Mouse (Mus musculus): ENCODE results near the gene Xpc. TPM values are rescaled to one million over a fixed set of nuclear protein-coding genes. Genes with fewer than 3 reads are reported as not detected.

Xpc gene
- polyA plus RNA-seq, 1 experiment from 2014 or later = 14.9 TPM

DNA sequence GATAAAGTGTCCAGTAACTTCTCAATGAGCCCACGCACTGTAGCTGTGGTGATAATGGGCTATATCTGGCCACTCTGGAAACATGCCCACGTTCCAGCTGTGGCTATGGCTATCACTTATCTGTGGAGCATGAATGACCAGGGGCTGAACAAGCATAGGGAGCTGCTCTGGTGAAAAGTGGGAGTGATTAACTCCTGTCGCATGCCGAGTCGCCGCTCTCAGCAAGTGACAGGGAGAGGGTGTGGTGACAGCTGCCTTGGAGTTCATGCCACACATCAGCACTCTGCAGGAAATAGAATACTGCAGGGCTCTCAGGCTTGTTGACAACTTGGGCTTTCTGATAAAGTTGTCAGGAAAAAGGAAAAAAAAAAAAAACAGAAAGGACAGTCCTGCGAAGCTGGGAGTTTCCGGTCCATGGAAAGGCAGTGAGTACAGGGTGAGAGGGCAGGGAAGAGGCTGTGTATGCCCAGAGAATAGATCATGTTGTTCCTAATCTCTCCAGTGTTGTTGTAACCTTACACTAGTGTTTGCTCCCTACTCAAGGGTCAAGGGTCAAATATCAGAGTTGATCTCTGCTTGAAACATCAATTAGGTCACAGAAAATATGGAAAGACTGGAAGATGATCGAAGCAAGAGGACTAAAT lies 30.7 kb upstream of the Xpc start:
- no peak overlapping the region for H3K27ac ChIP-seq (ENCODE audit: low read length)
- no peak overlapping the region for H3K4me2 ChIP-seq (ENCODE audit: low read depth, low read length)
- no peak overlapping the region for H3K4me3 ChIP-seq (ENCODE audit: low read length)
- WGBS = 45% methylated on average over 9 of the region's 9 CpGs
- no peaks in the 10 kb centered on the region; the same call in 1 of the 2 replicates for H3K4me1 ChIP-seq (ENCODE audit: control insufficient read depth, insufficient read depth, low read length)
- peak; percentile 73 for ATAC-seq
- no peaks in the 10 kb centered on the region for H3K27me3 ChIP-seq (replicated peaks; ENCODE audit: control insufficient read depth, insufficient read depth, low read length)
- H3K36me3 ChIP-seq (ENCODE audit: control insufficient read depth, insufficient read depth, low read length) = no peaks in the 10 kb centered on the region
- no peaks in the 10 kb centered on the region for H3K9me3 ChIP-seq (ENCODE audit: control insufficient read depth, low read length)
- no peak overlapping the region for H3K9ac ChIP-seq (ENCODE audit: low read depth, low read length)

- Histone ChIP-seq H3K4me1 (ENCODE audit: control insufficient read depth, insufficient read depth, low read length) (no peaks in the 10 kb centered on the region; the same call in 1 of the 2 replicates), H3K27me3 (replicated peaks; ENCODE audit: control insufficient read depth, insufficient read depth, low read length) (no peaks in the 10 kb centered on the region), H3K4me2 (ENCODE audit: low read depth, low read length) (no peak overlapping the region), H3K27ac (ENCODE audit: low read length) (no peak overlapping the region), H3K4me3 (ENCODE audit: low read length) (no peak overlapping the region), H3K9me3 (ENCODE audit: control insufficient read depth, low read length) (no peaks in the 10 kb centered on the region), H3K9ac (ENCODE audit: low read depth, low read length) (0 out of 2 replicates have a peak overlapping the region, but pooled peaks have one; percentile 5), H3K36me3 (ENCODE audit: control insufficient read depth, insufficient read depth, low read length) (no peaks in the 10 kb centered on the region)
- WGBS = 80% methylated on average over 5 of the region's 5 CpGs
- no peak for ATAC-seq
These were observed 27.4 kb upstream of the Xpc start for GRCm38 (mm10) chr6:91543056-91543455.

DNA sequence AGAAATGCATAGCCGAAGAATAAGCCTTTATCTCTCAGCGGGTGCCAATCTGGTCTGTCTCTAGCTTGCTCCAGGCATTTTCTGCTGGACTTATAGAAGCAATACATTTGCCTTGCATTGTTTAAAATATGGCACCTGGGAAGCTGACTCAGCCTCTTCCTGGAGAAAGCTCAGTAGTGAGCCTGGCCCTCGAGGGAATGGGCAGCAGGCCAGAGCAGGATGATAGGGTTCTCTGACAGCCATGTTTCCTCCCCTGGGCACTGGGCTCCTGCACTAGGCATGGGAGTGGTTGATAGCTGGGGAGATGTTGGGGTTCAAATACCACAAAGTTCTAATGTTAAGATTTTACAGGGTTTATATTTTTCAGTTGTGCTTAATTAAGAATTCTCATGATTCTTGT lies 25.6 kb upstream of the Xpc start:
- WGBS = 51% methylated on average over 3 of the region's 3 CpGs
- H3K4me2 ChIP-seq (ENCODE audit: low read depth, low read length) = no peak overlapping the region
- no peak overlapping the region for H3K4me3 ChIP-seq (ENCODE audit: low read length)

DNA sequence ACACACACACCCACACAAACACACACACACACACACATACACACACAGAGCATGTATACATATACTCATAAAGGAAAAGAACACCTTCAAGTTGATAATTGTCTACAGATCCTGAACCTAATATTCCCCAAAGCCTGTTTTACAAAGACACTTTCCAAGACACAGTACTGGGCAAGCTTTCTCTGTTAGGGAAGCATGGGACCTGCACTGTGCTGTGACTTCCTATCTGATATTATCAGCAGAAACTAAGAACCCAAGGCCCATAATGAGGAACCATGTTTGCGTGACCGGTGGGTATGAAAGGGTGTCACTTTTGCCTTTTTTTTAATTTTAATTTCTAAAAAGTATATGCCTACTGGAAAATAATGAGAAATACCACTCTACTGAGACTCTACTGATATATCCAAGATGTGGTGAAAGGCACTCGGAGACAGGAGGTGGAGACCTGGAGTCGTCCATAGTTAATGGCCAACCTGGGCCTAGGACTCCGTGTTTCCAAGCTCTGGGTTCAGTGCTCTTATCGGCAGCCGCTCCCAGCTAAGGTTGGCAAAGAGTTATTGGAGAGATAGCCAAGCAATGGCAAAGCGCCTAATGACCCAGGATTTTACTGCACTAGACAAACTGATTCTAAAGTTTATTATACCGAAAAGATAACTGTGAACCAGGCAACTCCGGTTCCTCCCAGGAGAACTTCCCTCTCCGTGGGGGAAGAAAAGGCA lies 20.5 kb upstream of the Xpc start:
- no peak overlapping the region for H3K4me3 ChIP-seq (ENCODE audit: low read length)
- no peaks in the 10 kb centered on the region for H3K27me3 ChIP-seq (replicated peaks; ENCODE audit: control insufficient read depth, insufficient read depth, low read length)
- ATAC-seq = peak; percentile 90
- peaks cover 26% of the 10 kb centered on the region for H3K4me1 ChIP-seq (ENCODE audit: control insufficient read depth, insufficient read depth, low read length)
- peak overlapping the region; percentile 78 for H3K27ac ChIP-seq (ENCODE audit: low read length)
- 60% methylated on average over 11 of the region's 11 CpGs for WGBS
- no peak overlapping the region for H3K4me2 ChIP-seq (ENCODE audit: low read depth, low read length)
- H3K9ac ChIP-seq (ENCODE audit: low read depth, low read length) = no peak overlapping the region
- no peaks in the 10 kb centered on the region for H3K9me3 ChIP-seq (ENCODE audit: control insufficient read depth, low read length)
- H3K36me3 ChIP-seq (ENCODE audit: control insufficient read depth, insufficient read depth, low read length) = no peaks in the 10 kb centered on the region

More for the DNA sequence above, 25.6 kb upstream of the Xpc start:
- ATAC-seq = no peak
- H3K27me3 ChIP-seq (replicated peaks; ENCODE audit: control insufficient read depth, insufficient read depth, low read length) = no peaks in the 10 kb centered on the region
- H3K27ac ChIP-seq (ENCODE audit: low read length) = no peak overlapping the region
- no peak overlapping the region for H3K9ac ChIP-seq (ENCODE audit: low read depth, low read length)
- peaks cover 2% of the 10 kb centered on the region; the same call in 1 of the 2 replicates for H3K4me1 ChIP-seq (ENCODE audit: control insufficient read depth, insufficient read depth, low read length)
- H3K9me3 ChIP-seq (ENCODE audit: control insufficient read depth, low read length) = no peaks in the 10 kb centered on the region
- H3K36me3 ChIP-seq (ENCODE audit: control insufficient read depth, insufficient read depth, low read length) = no peaks in the 10 kb centered on the region

GRCm38 (mm10) chr6:91535231-91535630 lies 19.5 kb upstream of the Xpc start:
- no peak for ATAC-seq
- Histone ChIP-seq H3K4me1 (ENCODE audit: control insufficient read depth, insufficient read depth, low read length) (peaks cover 27% of the 10 kb centered on the region), H3K27ac (ENCODE audit: low read length) (peak overlapping the region; percentile 87), H3K4me2 (ENCODE audit: low read depth, low read length) (no peak overlapping the region), H3K9me3 (ENCODE audit: control insufficient read depth, low read length) (no peaks in the 10 kb centered on the region), H3K9ac (ENCODE audit: low read depth, low read length) (no peak overlapping the region), H3K27me3 (replicated peaks; ENCODE audit: control insufficient read depth, insufficient read depth, low read length) (no peaks in the 10 kb centered on the region), H3K36me3 (ENCODE audit: control insufficient read depth, insufficient read depth, low read length) (no peaks in the 10 kb centered on the region), H3K4me3 (ENCODE audit: low read length) (no peak overlapping the region)
- WGBS = 77% methylated on average over 3 of the region's 3 CpGs

- WGBS = 78% methylated on average over 4 of the region's 4 CpGs
- ATAC-seq = no peak
- no peaks in the 10 kb centered on the region for H3K27me3 ChIP-seq (replicated peaks; ENCODE audit: control insufficient read depth, insufficient read depth, low read length)
- peaks cover 27% of the 10 kb centered on the region for H3K4me1 ChIP-seq (ENCODE audit: control insufficient read depth, insufficient read depth, low read length)
- H3K27ac ChIP-seq (ENCODE audit: low read length) = no peak overlapping the region
- no peaks in the 10 kb centered on the region for H3K9me3 ChIP-seq (ENCODE audit: control insufficient read depth, low read length)
- no peaks in the 10 kb centered on the region for H3K36me3 ChIP-seq (ENCODE audit: control insufficient read depth, insufficient read depth, low read length)
- no peak overlapping the region for H3K4me2 ChIP-seq (ENCODE audit: low read depth, low read length)
- H3K9ac ChIP-seq (ENCODE audit: low read depth, low read length) = no peak overlapping the region
- no peak overlapping the region for H3K4me3 ChIP-seq (ENCODE audit: low read length)
These were observed 18.6 kb upstream of the Xpc start for GRCm38 (mm10) chr6:91534268-91534667.

- Histone ChIP-seq H3K27ac (ENCODE audit: low read length) (0 out of 2 replicates have a peak overlapping the region, but pooled peaks have one; percentile 47), H3K27me3 (replicated peaks; ENCODE audit: control insufficient read depth, insufficient read depth, low read length) (no peaks in the 10 kb centered on the region), H3K4me3 (ENCODE audit: low read length) (no peak overlapping the region), H3K4me2 (ENCODE audit: low read depth, low read length) (no peak overlapping the region), H3K9me3 (ENCODE audit: control insufficient read depth, low read length) (no peaks in the 10 kb centered on the region), H3K4me1 (ENCODE audit: control insufficient read depth, insufficient read depth, low read length) (peaks cover 27% of the 10 kb centered on the region), H3K36me3 (ENCODE audit: control insufficient read depth, insufficient read depth, low read length) (no peaks in the 10 kb centered on the region), H3K9ac (ENCODE audit: low read depth, low read length) (no peak overlapping the region)
- 10% methylated on average over 2 of the region's 2 CpGs for WGBS
- no peak for ATAC-seq
These were observed 18.1 kb upstream of the Xpc start for GRCm38 (mm10) chr6:91533771-91534170.

GRCm38 (mm10) chr6:91533359-91533758 lies 17.7 kb upstream of the Xpc start:
- Histone ChIP-seq H3K9me3 (ENCODE audit: control insufficient read depth, low read length) (no peaks in the 10 kb centered on the region), H3K4me3 (ENCODE audit: low read length) (no peak overlapping the region), H3K27me3 (replicated peaks; ENCODE audit: control insufficient read depth, insufficient read depth, low read length) (no peaks in the 10 kb centered on the region), H3K4me1 (ENCODE audit: control insufficient read depth, insufficient read depth, low read length) (peaks cover 27% of the 10 kb centered on the region), H3K36me3 (ENCODE audit: control insufficient read depth, insufficient read depth, low read length) (no peaks in the 10 kb centered on the region), H3K27ac (ENCODE audit: low read length) (0 out of 2 replicates have a peak overlapping the region, but pooled peaks have one; percentile 47), H3K9ac (ENCODE audit: low read depth, low read length) (no peak overlapping the region), H3K4me2 (ENCODE audit: low read depth, low read length) (no peak overlapping the region)
- 12% methylated on average over 5 of the region's 5 CpGs for WGBS
- ATAC-seq = no peak

- 36% methylated on average over 6 of the region's 6 CpGs for WGBS
- no peak overlapping the region for H3K4me2 ChIP-seq (ENCODE audit: low read depth, low read length)
- no peaks in the 10 kb centered on the region for H3K36me3 ChIP-seq (ENCODE audit: control insufficient read depth, insufficient read depth, low read length)
- peaks cover 27% of the 10 kb centered on the region for H3K4me1 ChIP-seq (ENCODE audit: control insufficient read depth, insufficient read depth, low read length)
- no peak overlapping the region for H3K4me3 ChIP-seq (ENCODE audit: low read length)
- H3K9ac ChIP-seq (ENCODE audit: low read depth, low read length) = no peak overlapping the region
- peak overlapping the region; percentile 14; the same call in 1 of the 2 replicates for H3K27ac ChIP-seq (ENCODE audit: low read length)
- H3K9me3 ChIP-seq (ENCODE audit: control insufficient read depth, low read length) = no peaks in the 10 kb centered on the region
- H3K27me3 ChIP-seq (replicated peaks; ENCODE audit: control insufficient read depth, insufficient read depth, low read length) = no peaks in the 10 kb centered on the region
- no peak for ATAC-seq
These were observed 17.0 kb upstream of the Xpc start for GRCm38 (mm10) chr6:91532661-91533060.

Data from intestine, embryonic 16.5 days (tissue).